Mouse (Mus musculus) embryonic facial prominence, embryonic 15.5 days (tissue): ENCODE data around the gene Gm44502. TPM values are rescaled to one million over a fixed set of nuclear protein-coding genes. Genes with fewer than 3 reads are reported as not detected.
A peak's percentile ranks its signal among the peaks of the same experiment; 100 is the strongest.

Source experiments
- ATAC-seq: fragments of 200-750 bp; cut with Nextera tagmentation; 2 replicates; pipeline ENCODE4 v1.8.0; 2017; ENCODE audit warnings: low read depth, moderate TSS enrichment; ENCODE audit not compliant: insufficient number of reproducible peaks, low FRiP score, low TSS enrichment
- H3K27ac ChIP-seq: fragments of 300-500 bp; sonication (generic); replicated peaks from 2 replicates; pipeline ENCODE4 v1.5.1; 2015; ENCODE audit warnings: mild to moderate bottlenecking, inconsistent platforms
- H3K27me3 ChIP-seq: fragments of 300-500 bp; sonication (generic); 2 replicates; pipeline ENCODE4 v1.6.1; 2015; ENCODE audit warnings: inconsistent platforms
- H3K36me3 ChIP-seq: fragments of 300-500 bp; sonication (generic); 2 replicates; pipeline ENCODE4 v1.6.1; 2015; ENCODE audit warnings: mild to moderate bottlenecking, inconsistent platforms
- H3K4me1 ChIP-seq: fragments of 300-500 bp; sonication (generic); 2 replicates; pipeline ENCODE4 v1.6.1; 2015; ENCODE audit warnings: inconsistent platforms
- H3K4me2 ChIP-seq: fragments of 300-500 bp; sonication (generic); replicated peaks from 2 replicates; pipeline ENCODE4 v1.6.1; 2015; ENCODE audit warnings: mild to moderate bottlenecking, inconsistent platforms
- H3K4me3 ChIP-seq: fragments of 300-500 bp; sonication (generic); replicated peaks from 2 replicates; pipeline ENCODE4 v1.5.1; 2015; ENCODE audit warnings: mild to moderate bottlenecking, inconsistent platforms
- H3K9ac ChIP-seq: fragments of 300-500 bp; sonication (generic); 2 replicates; pipeline ENCODE4 v1.6.1; 2015; ENCODE audit warnings: inconsistent platforms
- H3K9me3 ChIP-seq: fragments of 300-500 bp; sonication (generic); replicated peaks from 2 replicates; pipeline ENCODE4 v1.6.1; 2016; ENCODE audit warnings: inconsistent platforms
- WGBS: fragments of 180-500 bp; shearing (Covaris S2); methylation state at CpG from one replicate; pipeline ENCODE4 v1.1.7; 2015; 5-methylcytosine and 5-hydroxymethylcytosine counted together
- polyA plus RNA-seq: library from polyadenylated mRNA; unstranded; fragments of >200 nt; fragmentation: Nextera tagmentation; extraction: Ambion mirVana; gene quantifications from 2 replicates; pipeline ENCODE4 v1.2.1, GENCODE M21; 2015

The Gm44502 gene
- polyA plus RNA-seq, 1 experiment from 2014 or later = not detected

GRCm38 (mm10) chr15:89374801-89375534 lies 54.5 kb downstream of the Gm44502 start:
- Histone ChIP-seq H3K4me1 (peaks cover 42% of the 10 kb centered on the region), H3K27ac (no peak overlapping the region), H3K9ac (no peak overlapping the region), H3K4me3 (no peak overlapping the region), H3K9me3 (no peaks in the 10 kb centered on the region), H3K27me3 (peaks cover 41% of the 10 kb centered on the region), H3K4me2 (no peak overlapping the region), H3K36me3 (peaks cover 26% of the 10 kb centered on the region)
- no peak for ATAC-seq
- WGBS = 90% methylated on average over 17 of the region's 17 CpGs

- H3K27ac ChIP-seq = peak overlapping the region; percentile 94
- 47% methylated on average over 9 of the region's 9 CpGs for WGBS
- H3K9me3 ChIP-seq = no peaks in the 10 kb centered on the region
- peak overlapping the region; percentile 80 for H3K4me3 ChIP-seq
- peak overlapping the region; percentile 95 for H3K4me2 ChIP-seq
- H3K9ac ChIP-seq = peak overlapping the region; percentile 65
- H3K27me3 ChIP-seq = peaks cover 36% of the 10 kb centered on the region
- H3K36me3 ChIP-seq = peaks cover 32% of the 10 kb centered on the region
- no peak for ATAC-seq
- peaks cover 40% of the 10 kb centered on the region for H3K4me1 ChIP-seq
Measured at GRCm38 (mm10) chr15:89374340-89374739, 55.2 kb downstream of the Gm44502 start.

- Histone ChIP-seq H3K4me2 (peak within 1 kb of the TSS; percentile 95), H3K27me3 (peaks cover 31% of the 10 kb centered on the region), H3K36me3 (peaks cover 38% of the 10 kb centered on the region), H3K27ac (peak within 1 kb of the TSS; percentile 94), H3K9me3 (no peaks in the 10 kb centered on the region), H3K4me3 (peak within 1 kb of the TSS; percentile 80), H3K9ac (peak within 1 kb of the TSS; percentile 65), H3K4me1 (peaks cover 34% of the 10 kb centered on the region)
- 0% methylated on average over 41 of the region's 42 CpGs for WGBS
- ATAC-seq = peak; percentile 72
Measured at GRCm38 (mm10) chr15:89373762-89374248, 55.7 kb downstream of the Gm44502 start, which contains the start of gene Sco2. Gene Sco2 (minus strand): TSS chr15:89373846.

- Histone ChIP-seq H3K4me3 (peak overlapping the region; percentile 80), H3K9ac (peak overlapping the region; percentile 65), H3K36me3 (peaks cover 44% of the 10 kb centered on the region), H3K27ac (peak overlapping the region; percentile 94), H3K27me3 (peaks cover 24% of the 10 kb centered on the region), H3K9me3 (no peaks in the 10 kb centered on the region), H3K4me2 (peak overlapping the region; percentile 95), H3K4me1 (peaks cover 28% of the 10 kb centered on the region)
- ATAC-seq = peak; percentile 81
- WGBS = under 1% methylated on average over 35 of the region's 35 CpGs
Measured at GRCm38 (mm10) chr15:89373027-89373761, 56.3 kb downstream of the Gm44502 start.

GRCm38 (mm10) chr15:89372536-89372935 lies 57.0 kb downstream of the Gm44502 start:
- H3K9ac ChIP-seq = no peak overlapping the region
- peaks cover 18% of the 10 kb centered on the region for H3K27me3 ChIP-seq
- no peaks in the 10 kb centered on the region for H3K9me3 ChIP-seq
- no peak overlapping the region for H3K27ac ChIP-seq
- no peak overlapping the region for H3K4me2 ChIP-seq
- peaks cover 50% of the 10 kb centered on the region for H3K36me3 ChIP-seq
- 80% methylated on average over 7 of the region's 7 CpGs for WGBS
- no peak for ATAC-seq
- peaks cover 24% of the 10 kb centered on the region for H3K4me1 ChIP-seq
- peak overlapping the region; percentile 80; the same call in 1 of the 2 replicates for H3K4me3 ChIP-seq

GRCm38 (mm10) chr15:89372068-89372467 lies 57.4 kb downstream of the Gm44502 start:
- Histone ChIP-seq H3K27me3 (peaks cover 13% of the 10 kb centered on the region), H3K9ac (no peak overlapping the region), H3K9me3 (no peaks in the 10 kb centered on the region), H3K27ac (no peak overlapping the region), H3K4me2 (no peak overlapping the region), H3K4me1 (peaks cover 19% of the 10 kb centered on the region), H3K4me3 (no peak overlapping the region), H3K36me3 (peaks cover 55% of the 10 kb centered on the region)
- WGBS = 82% methylated on average over 13 of the region's 13 CpGs
- no peak for ATAC-seq

Other genes with a start within 250 kb of the Gm44502 start
- 157 and 161 TPM in 2 replicates for gene Plxnb2, start 248.9 kb downstream of the Gm44502 start, polyA plus RNA-seq
- 16.3 and 16.7 TPM in 2 replicates for gene Dennd6b, start 233.2 kb downstream of the Gm44502 start, polyA plus RNA-seq
- gene Ppp6r2, start 218.1 kb downstream of the Gm44502 start, polyA plus RNA-seq = 33.3 and 35.8 TPM in 2 replicates
- gene Sbf1, start 114.4 kb downstream of the Gm44502 start, polyA plus RNA-seq = 57.3 and 65.5 TPM in 2 replicates
- gene Adm2, start 107.0 kb downstream of the Gm44502 start, polyA plus RNA-seq = 0.55 and 0.91 TPM in 2 replicates
- gene Miox, start 95.3 kb downstream of the Gm44502 start, polyA plus RNA-seq = not detected in 2 replicates
- 73.0 and 79.9 TPM in 2 replicates for gene Lmf2, start 74.0 kb downstream of the Gm44502 start, polyA plus RNA-seq
- 150 and 160 TPM in 2 replicates for gene Ncaph2, start 74.0 kb downstream of the Gm44502 start, polyA plus RNA-seq
- gene Sco2, start 55.9 kb downstream of the Gm44502 start, polyA plus RNA-seq = 4.9 and 6.9 TPM in 2 replicates
- 1.8 and 2.0 TPM in 2 replicates for gene Tymp, start 52.7 kb downstream of the Gm44502 start, polyA plus RNA-seq
- 8.2 and 14.5 TPM in 2 replicates for gene Odf3b, start 50.4 kb downstream of the Gm44502 start, polyA plus RNA-seq
- not detected in 2 replicates for gene Klhdc7b, start 44.8 kb downstream of the Gm44502 start, polyA plus RNA-seq
- not detected in 2 replicates for gene Syce3, start 19.2 kb downstream of the Gm44502 start, polyA plus RNA-seq
- gene Cpt1b, start 3.8 kb downstream of the Gm44502 start, polyA plus RNA-seq = 0.97 and 1.1 TPM in 2 replicates
- 4.8 TPM in 2 replicates for gene C730034F03Rik, start 107 bp downstream of the Gm44502 start, polyA plus RNA-seq
- gene Chkb, start 212 bp upstream of the Gm44502 start, polyA plus RNA-seq = 56.4 and 59.6 TPM in 2 replicates
- 3.4 and 4.9 TPM in 2 replicates for gene Mapk8ip2, start 24.2 kb upstream of the Gm44502 start, polyA plus RNA-seq
- 27.8 and 30.1 TPM in 2 replicates for gene Arsa, start 47.7 kb upstream of the Gm44502 start, polyA plus RNA-seq
- gene Shank3, start 69.9 kb upstream of the Gm44502 start, polyA plus RNA-seq = 2.3 and 3.0 TPM in 2 replicates
- gene Acr, start 138.6 kb upstream of the Gm44502 start, polyA plus RNA-seq = 0.13 and 0.24 TPM in 2 replicates
- 46.2 and 57.3 TPM in 2 replicates for gene Rabl2, start 162.2 kb upstream of the Gm44502 start, polyA plus RNA-seq